Mouse (Mus musculus): ENCODE measurements around the gene Nrf1. TPM values are rescaled to one million over a fixed set of nuclear protein-coding genes. Genes with fewer than 3 reads are reported as not detected.

The Nrf1 gene
- total RNA-seq, 2 experiments from 2014 or later, result 25.9 to 26.0 TPM

- H3K4me3 ChIP-seq, result no peak overlapping the region
- H3K27ac ChIP-seq, result no peak overlapping the region
- no peak for DNase-seq (ENCODE audit: low spot score in 2 of 2)
- no peak for TF ChIP-seq CTCF (conservative IDR thresholded peaks at IDR 0.05)
These were observed 87.8 kb downstream of the Nrf1 start for GRCm38 (mm10) chr6:30135590-30135989.

- no peak for TF ChIP-seq CTCF (conservative IDR thresholded peaks at IDR 0.05)
These were observed 89.4 kb downstream of the Nrf1 start for GRCm38 (mm10) chr6:30137227-30137626.

GRCm38 (mm10) chr6:30139329-30140045 lies 91.7 kb downstream of the Nrf1 start:
- no peak overlapping the region for H3K27ac ChIP-seq
- DNase-seq (ENCODE audit: low spot score in 2 of 2), result no peak
- no peak overlapping the region for H3K4me3 ChIP-seq
- no peak for TF ChIP-seq CTCF (conservative IDR thresholded peaks at IDR 0.05)

More at GRCm38 (mm10) chr6:30137227-30137626, 89.4 kb downstream of the Nrf1 start:
- Histone ChIP-seq H3K27ac (no peak overlapping the region), H3K4me3 (no peak overlapping the region)
- DNase-seq (ENCODE audit: low spot score in 2 of 2), result no peak

- H3K27ac ChIP-seq, result no peak overlapping the region
- TF ChIP-seq CTCF (conservative IDR thresholded peaks at IDR 0.05), result no peak
These were observed 95.5 kb downstream of the Nrf1 start for GRCm38 (mm10) chr6:30143263-30143662.

GRCm38 (mm10) chr6:30147058-30147457 lies 99.3 kb downstream of the Nrf1 start:
- TF ChIP-seq CTCF (conservative IDR thresholded peaks at IDR 0.05), result no peak
- DNase-seq (ENCODE audit: low spot score in 2 of 2), result no peak
- Histone ChIP-seq H3K27ac (no peak overlapping the region), H3K4me3 (no peak overlapping the region)

More at GRCm38 (mm10) chr6:30143263-30143662, 95.5 kb downstream of the Nrf1 start:
- no peak for DNase-seq (ENCODE audit: low spot score in 2 of 2)
- H3K4me3 ChIP-seq, result no peak overlapping the region

- H3K4me3 ChIP-seq, result no peak overlapping the region
- TF ChIP-seq CTCF (conservative IDR thresholded peaks at IDR 0.05), result no peak
- no peak for DNase-seq (ENCODE audit: low spot score in 2 of 2)
- no peak overlapping the region for H3K27ac ChIP-seq
These were observed 100.0 kb downstream of the Nrf1 start for GRCm38 (mm10) chr6:30147753-30148152.

- Histone ChIP-seq H3K27ac (no peak overlapping the region), H3K4me3 (no peak overlapping the region)
- no peak for TF ChIP-seq CTCF (conservative IDR thresholded peaks at IDR 0.05)
- DNase-seq (ENCODE audit: low spot score in 2 of 2), result no peak
These were observed 102.7 kb downstream of the Nrf1 start for GRCm38 (mm10) chr6:30150471-30150870.

- H3K27ac ChIP-seq, result no peak overlapping the region
- DNase-seq (ENCODE audit: low spot score in 2 of 2), result no peak
- no peak for TF ChIP-seq CTCF (conservative IDR thresholded peaks at IDR 0.05)
- H3K4me3 ChIP-seq, result no peak overlapping the region
These were observed 104.4 kb downstream of the Nrf1 start for GRCm38 (mm10) chr6:30152163-30152562.

GRCm38 (mm10) chr6:30152649-30153048 lies 104.9 kb downstream of the Nrf1 start:
- Histone ChIP-seq H3K27ac (no peak overlapping the region), H3K4me3 (no peak overlapping the region)
- DNase-seq (ENCODE audit: low spot score in 2 of 2), result no peak
- TF ChIP-seq CTCF (conservative IDR thresholded peaks at IDR 0.05), result no peak

- DNase-seq (ENCODE audit: low spot score in 2 of 2), result no peak
- no peak overlapping the region for H3K4me3 ChIP-seq
- TF ChIP-seq CTCF (conservative IDR thresholded peaks at IDR 0.05), result no peak
- no peak overlapping the region for H3K27ac ChIP-seq
These were observed 105.3 kb downstream of the Nrf1 start for GRCm38 (mm10) chr6:30153076-30153475.

- no peak for DNase-seq (ENCODE audit: low spot score in 2 of 2)
- Histone ChIP-seq H3K27ac (no peak overlapping the region), H3K4me3 (no peak overlapping the region)
- no peak for TF ChIP-seq CTCF (conservative IDR thresholded peaks at IDR 0.05)
These were observed 106.1 kb downstream of the Nrf1 start for GRCm38 (mm10) chr6:30153733-30154415.

GRCm38 (mm10) chr6:30159516-30160045 lies 111.8 kb downstream of the Nrf1 start:
- Histone ChIP-seq H3K27ac (no peak overlapping the region), H3K4me3 (no peak overlapping the region)
- no peak for TF ChIP-seq CTCF (conservative IDR thresholded peaks at IDR 0.05)
- DNase-seq (ENCODE audit: low spot score in 2 of 2), result no peak

- Histone ChIP-seq H3K4me3 (no peak overlapping the region), H3K27ac (no peak overlapping the region)
- TF ChIP-seq CTCF (conservative IDR thresholded peaks at IDR 0.05), result no peak
- no peak for DNase-seq (ENCODE audit: low spot score in 2 of 2)
These were observed 112.6 kb downstream of the Nrf1 start for GRCm38 (mm10) chr6:30160408-30160807.

Data from layer of hippocampus, adult 2 months (tissue).